Mouse (Mus musculus) small intestine, adult 2 months (tissue): ENCODE measurements around the gene L3hypdh.

Experiments used
- CTCF ChIP-seq: fragments of 200-500 bp; IDR thresholded peaks from 2 replicates; pipeline ENCODE4 v1.5.1; 2012; ENCODE audit warnings: low read depth, mild to moderate bottlenecking, control low read depth, inconsistent platforms, low read length, moderate library complexity, mixed read lengths; ENCODE audit not compliant: insufficient replicate concordance, insufficient read length; ENCODE audit errors: extremely low read depth
- POLR2A ChIP-seq: fragments of 200-500 bp; IDR thresholded peaks from 2 replicates; pipeline ENCODE4 v1.6.1; 2012; ENCODE audit warnings: low read depth, mild to moderate bottlenecking, control low read depth, inconsistent platforms, low read length, moderate library complexity

- TF ChIP-seq CTCF (no peak), POLR2A (no peak)
These were observed 11.7 kb upstream of the L3hypdh start for GRCm38 (mm10) chr12:72096966-72097365.
